Mouse (Mus musculus) embryo, embryonic 10 days (tissue): ENCODE measurements around the gene Adamtsl1.

Experiments
- DNase-seq: peaks from one replicate; pipeline ENCODE4 v3.0.0-alpha.2; 2015; ENCODE audit warnings: low spot score

The Adamtsl1 gene

GRCm38 (mm10) chr4:85513792-85514191, at the start of gene Adamtsl1:
Gene Adamtsl1, plus strand, starts transcription at chr4:85514172.
- no peak for DNase-seq

GRCm38 (mm10) chr4:85483586-85483985, 30.4 kb upstream of the Adamtsl1 start:
- no peak for DNase-seq

GRCm38 (mm10) chr4:85486316-85486946, 27.5 kb upstream of the Adamtsl1 start:
- DNase-seq, result no peak

- no peak for DNase-seq
Measured at GRCm38 (mm10) chr4:85505718-85506117, 8.3 kb upstream of the Adamtsl1 start.

- no peak for DNase-seq
Measured at GRCm38 (mm10) chr4:85506976-85507375, 7.0 kb upstream of the Adamtsl1 start.

GRCm38 (mm10) chr4:85507491-85507890, 6.5 kb upstream of the Adamtsl1 start:
- DNase-seq, result no peak

- DNase-seq, result no peak
Measured at GRCm38 (mm10) chr4:85513288-85513687, 684 bp upstream of the Adamtsl1 start.

- peak; percentile 77 for DNase-seq
Measured at GRCm38 (mm10) chr4:85514205-85514681, 271 bp downstream of the Adamtsl1 start.

GRCm38 (mm10) chr4:85526966-85527566, 13.1 kb downstream of the Adamtsl1 start:
- DNase-seq, result no peak

GRCm38 (mm10) chr4:85529852-85530251, 15.9 kb downstream of the Adamtsl1 start:
- DNase-seq, result no peak

- no peak for DNase-seq
Measured at GRCm38 (mm10) chr4:85539677-85540076, 25.7 kb downstream of the Adamtsl1 start.

- no peak for DNase-seq
Measured at GRCm38 (mm10) chr4:85543221-85543620, 29.2 kb downstream of the Adamtsl1 start.

- no peak for DNase-seq
Measured at GRCm38 (mm10) chr4:85554696-85555095, 40.7 kb downstream of the Adamtsl1 start.

- DNase-seq, result no peak
Measured at GRCm38 (mm10) chr4:85559753-85560152, 45.8 kb downstream of the Adamtsl1 start.

- no peak for DNase-seq
Measured at GRCm38 (mm10) chr4:85585426-85585825, 71.5 kb downstream of the Adamtsl1 start.

- no peak for DNase-seq
Measured at GRCm38 (mm10) chr4:85588928-85589327, 75.0 kb downstream of the Adamtsl1 start.

GRCm38 (mm10) chr4:85591037-85591436, 77.1 kb downstream of the Adamtsl1 start:
- DNase-seq, result no peak

GRCm38 (mm10) chr4:85594159-85594558, 80.2 kb downstream of the Adamtsl1 start:
- no peak for DNase-seq

- DNase-seq, result no peak
Measured at GRCm38 (mm10) chr4:85613331-85613730, 99.4 kb downstream of the Adamtsl1 start.

GRCm38 (mm10) chr4:85618746-85619145, 104.8 kb downstream of the Adamtsl1 start:
- DNase-seq, result no peak

GRCm38 (mm10) chr4:85619261-85619660, 105.3 kb downstream of the Adamtsl1 start:
- no peak for DNase-seq

- no peak for DNase-seq
Measured at GRCm38 (mm10) chr4:85629381-85629780, 115.4 kb downstream of the Adamtsl1 start.

- DNase-seq, result no peak
Measured at GRCm38 (mm10) chr4:85669271-85669670, 155.3 kb downstream of the Adamtsl1 start.

- DNase-seq, result no peak
Measured at GRCm38 (mm10) chr4:85669735-85670134, 155.8 kb downstream of the Adamtsl1 start.
